Mouse (Mus musculus) Patski (cell line): ENCODE data around the gene Samd4. TPM values are rescaled to one million over a fixed set of nuclear protein-coding genes. Genes with fewer than 3 reads are reported as not detected.

ENCODE experiments used
- ATAC-seq: fragments of 100-300 bp; one replicate; pipeline ENCODE4 v1.8.0; 2021
- CTCF ChIA-PET: fragments of 350-600 bp; sonication (Branson Sonifier 250); formaldehyde crosslinking; loops from one replicate; lab custom pipeline; 2022; ENCODE audit warnings: inconsistent platforms; lab: Charles Lee
- POLR2A ChIA-PET: fragments of 350-600 bp; sonication (Branson Sonifier 250); formaldehyde crosslinking; loops from one replicate; lab custom pipeline; 2022; ENCODE audit warnings: antibody characterized with exemption, inconsistent platforms; lab: Charles Lee
- DNase-seq: peaks from one replicate; pipeline ENCODE4 v3.0.0-alpha.2; 2011; ENCODE audit warnings: low read depth, low spot score
- H3K27me3 ChIP-seq: fragments of 371-371 bp; one replicate; pipeline ENCODE4 v1.5.1; 2021
- CTCF ChIP-seq: fragments of 100-300 bp; IDR thresholded peaks from one replicate; pipeline ENCODE4 v1.5.1; 2021
- in situ Hi-C: fragments of 300-500 bp; cut with MboI; formaldehyde crosslinking; loops from 3 replicates; pipeline ENCODE4 v1.11.1; 2018; ENCODE audit warnings: low pct_unique_long_range_greater_than_20kb, mixed read lengths
- polyA plus RNA-seq: library from polyadenylated mRNA; unstranded; gene quantifications from one replicate; pipeline ENCODE4 v1.2.3, GENCODE M21; 2021

Samd4 gene
- polyA plus RNA-seq, 1 experiment from 2014 or later = 27.8 TPM

GRCm38 (mm10) chr14:47011171-47012139 lies 128.8 kb downstream of the Samd4 start:
- ATAC-seq = no peak
- TF ChIP-seq CTCF = no peak
- no peak for DNase-seq
- ChIA-PET CTCF (interaction anchor here (0.6 to 1.5 kb wide), 4 partner anchors 9 to 48 kb away, joined by 3 to 4 read pairs (median 4); no protein-coding TSS in a partner anchor), POLR2A (interaction anchor here (1.1 kb wide), 1 partner anchor 68 kb away, joined by 3 read pairs; no protein-coding TSS in a partner anchor)
- H3K27me3 ChIP-seq = no peaks in the 10 kb centered on the region
- in situ Hi-C loops = no loop called here

DNA sequence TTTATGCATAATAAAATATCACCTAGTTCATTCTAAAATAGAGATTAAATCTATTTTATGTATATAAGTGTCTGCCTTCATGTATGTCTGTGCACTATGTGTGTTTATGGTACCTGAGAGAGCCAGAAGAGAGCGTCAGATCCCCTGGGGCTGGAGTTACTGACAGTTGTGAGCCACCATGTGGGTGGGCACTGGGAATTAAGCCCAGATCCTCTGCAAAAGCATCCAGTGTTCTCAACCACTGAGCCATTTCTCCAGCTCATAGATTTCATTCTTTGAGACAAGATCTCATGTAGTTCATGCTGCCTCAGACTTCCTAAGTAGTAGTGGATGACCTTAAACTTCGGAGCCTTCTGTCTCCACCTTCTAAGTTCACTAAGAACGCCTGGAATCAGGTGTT lies 133.0 kb downstream of the Samd4 start:
- POLR2A ChIA-PET = no interaction called here

GRCm38 (mm10) chr14:47017658-47018057 lies 135.0 kb downstream of the Samd4 start:
- H3K27me3 ChIP-seq = no peaks in the 10 kb centered on the region
- ChIA-PET POLR2A (no interaction called here), CTCF (interaction anchor here (1.6 kb wide), 1 partner anchor 42 kb away, joined by 3 read pairs; no protein-coding TSS in a partner anchor)
- no peak for DNase-seq
- TF ChIP-seq CTCF = no peak
- ATAC-seq = no peak
- in situ Hi-C loops = no loop called here

More for the DNA sequence above, 133.0 kb downstream of the Samd4 start:
- DNase-seq (no peak), ATAC-seq (no peak)
- H3K27me3 ChIP-seq = no peaks in the 10 kb centered on the region
- CTCF ChIA-PET = interaction anchor here (1.6 kb wide), 1 partner anchor 8 kb away, joined by 3 read pairs; no protein-coding TSS in a partner anchor
- no peak for TF ChIP-seq CTCF
- in situ Hi-C loops = no loop called here

DNA sequence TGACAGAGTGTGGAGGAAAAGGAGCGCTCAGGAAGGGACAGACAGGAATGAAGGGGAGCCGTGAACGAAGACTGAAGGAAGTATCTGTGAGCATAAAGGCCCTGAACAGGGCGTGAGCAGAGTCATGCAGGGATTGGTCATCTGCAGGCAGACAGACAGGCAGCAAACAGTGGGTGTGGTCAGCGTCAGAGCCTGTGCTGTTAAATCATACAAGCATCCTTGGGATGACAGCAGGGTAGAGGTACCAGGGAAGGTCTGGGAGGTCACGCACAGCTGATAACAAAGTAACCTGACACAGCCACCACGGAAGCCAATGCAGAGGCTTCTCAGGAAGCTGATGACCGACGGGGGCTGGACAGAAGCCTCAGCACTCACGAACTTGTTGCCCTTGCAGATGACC lies 138.2 kb downstream of the Samd4 start:
- ChIA-PET CTCF (interaction anchor here (1.0 to 1.7 kb wide), 2 partner anchors 17 to 46 kb away, joined by 3 read pairs; no protein-coding TSS in a partner anchor), POLR2A (interaction anchor here (1.1 kb wide), 1 partner anchor 62 kb away, joined by 3 read pairs; no protein-coding TSS in a partner anchor)
- no peak for ATAC-seq
- H3K27me3 ChIP-seq = no peaks in the 10 kb centered on the region
- TF ChIP-seq CTCF = no peak
- in situ Hi-C loops = no loop called here
- DNase-seq = no peak

GRCm38 (mm10) chr14:47023529-47023928 lies 140.9 kb downstream of the Samd4 start:
- POLR2A ChIA-PET = no interaction called here

GRCm38 (mm10) chr14:47027431-47028118 lies 144.9 kb downstream of the Samd4 start:
- H3K27me3 ChIP-seq = no peaks in the 10 kb centered on the region
- no peak for DNase-seq
- POLR2A ChIA-PET = no interaction called here
- CTCF ChIA-PET = interaction anchor here (1.0 to 1.1 kb wide), 2 partner anchors 9 to 26 kb away, joined by 3 read pairs; no protein-coding TSS in a partner anchor
- no peak for TF ChIP-seq CTCF
- in situ Hi-C loops = no loop called here
- ATAC-seq = no peak

More at GRCm38 (mm10) chr14:47023529-47023928, 140.9 kb downstream of the Samd4 start:
- no peaks in the 10 kb centered on the region for H3K27me3 ChIP-seq
- in situ Hi-C loops = no loop called here
- ATAC-seq = no peak
- no peak for TF ChIP-seq CTCF
- no peak for DNase-seq
- CTCF ChIA-PET = interaction anchor here (0.9 to 1.5 kb wide), 4 partner anchors 8 to 21 kb away, joined by 3 to 4 read pairs (median 3); no protein-coding TSS in a partner anchor

DNA sequence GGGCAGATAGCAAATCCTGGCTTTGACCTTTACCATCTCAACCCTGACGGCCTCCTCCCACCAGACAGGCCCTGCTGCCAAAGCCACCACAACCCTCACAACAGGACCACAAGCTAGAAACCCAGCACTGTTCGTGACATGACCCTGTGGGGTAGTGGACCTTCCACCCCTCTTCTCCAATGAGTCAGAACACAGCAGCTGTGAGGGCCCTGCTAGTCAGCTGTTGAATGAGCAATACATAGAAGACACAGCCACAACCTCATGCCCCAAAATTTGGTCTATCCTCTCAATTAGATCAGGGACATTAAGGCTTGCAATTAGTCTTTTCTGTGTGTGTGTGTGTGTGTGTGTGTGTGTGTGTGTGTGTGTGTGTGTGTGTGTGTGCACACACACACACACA lies 148.9 kb downstream of the Samd4 start:
- DNase-seq (no peak), ATAC-seq (no peak)
- ChIA-PET POLR2A (no interaction called here), CTCF (no interaction called here)
- in situ Hi-C loops = no loop called here
- H3K27me3 ChIP-seq = no peaks in the 10 kb centered on the region
- no peak for TF ChIP-seq CTCF

DNA sequence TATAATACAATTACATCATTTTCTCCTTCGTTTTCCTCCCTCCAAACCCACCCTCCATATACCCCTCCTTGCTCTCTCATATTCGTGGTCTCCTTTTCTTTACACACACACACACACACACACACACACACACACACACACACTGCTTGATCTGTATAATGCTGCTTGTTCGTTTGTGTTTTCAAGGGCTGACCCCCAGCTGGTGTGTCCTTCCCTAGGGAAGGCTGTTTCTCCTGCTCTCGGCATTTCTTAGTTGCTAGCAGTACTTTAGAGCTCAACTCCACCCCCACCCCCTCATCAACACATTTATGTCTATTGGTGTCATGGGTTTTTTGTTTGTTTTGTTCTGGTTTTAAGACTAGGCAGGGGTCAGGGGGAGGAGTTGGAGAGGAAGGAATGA lies 149.5 kb downstream of the Samd4 start:
- DNase-seq = no peak
- CTCF ChIA-PET = no interaction called here
- ATAC-seq = no peak

DNA sequence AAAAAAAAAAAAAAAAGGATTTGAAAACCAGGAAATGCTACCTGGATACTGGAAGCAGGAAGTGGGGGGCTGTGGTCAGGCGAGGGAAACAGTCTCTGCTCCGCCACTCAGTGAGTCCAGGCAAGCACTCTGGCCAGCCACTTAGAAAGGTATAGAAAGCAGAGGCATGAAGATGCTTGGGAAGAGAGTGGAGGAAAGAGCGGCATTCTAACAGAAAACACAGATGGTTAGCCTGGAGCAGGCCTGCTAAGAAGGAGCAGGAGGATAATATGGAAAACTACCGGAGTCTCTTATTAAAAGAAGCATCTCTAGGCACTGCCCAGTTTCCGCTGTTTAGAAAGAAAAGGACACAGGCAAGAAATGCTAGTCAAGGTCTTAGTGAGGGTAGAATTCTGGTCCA lies 150.8 kb downstream of the Samd4 start:
- ATAC-seq (no peak), DNase-seq (no peak)
- TF ChIP-seq CTCF = no peak
- no peaks in the 10 kb centered on the region for H3K27me3 ChIP-seq
- CTCF ChIA-PET = no interaction called here
- in situ Hi-C loops = no loop called here
- POLR2A ChIA-PET = no interaction called here

More for the DNA sequence above, 149.5 kb downstream of the Samd4 start:
- in situ Hi-C loops = no loop called here
- no peak for TF ChIP-seq CTCF
- H3K27me3 ChIP-seq = no peaks in the 10 kb centered on the region
- POLR2A ChIA-PET = no interaction called here

DNA sequence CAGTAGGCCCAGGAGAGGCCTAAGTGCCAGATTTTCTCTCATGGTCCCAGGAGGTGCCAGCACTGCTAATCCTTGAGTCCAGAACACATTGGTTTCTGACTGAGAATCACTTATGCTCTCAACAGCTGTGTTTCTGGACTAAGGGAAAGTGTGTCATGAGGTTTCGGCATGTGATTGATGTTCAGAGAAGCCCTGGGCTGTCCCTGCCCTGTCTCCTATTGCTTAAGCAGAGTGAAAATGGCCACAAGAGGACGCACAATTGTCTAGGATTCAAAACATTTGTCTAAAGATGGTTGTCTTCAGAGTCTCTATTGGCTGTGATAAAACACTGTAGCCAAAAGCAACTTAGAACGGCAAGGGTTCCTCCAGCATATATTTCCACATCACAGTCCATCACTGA lies 159.0 kb downstream of the Samd4 start:
- no peak for TF ChIP-seq CTCF
- DNase-seq (no peak), ATAC-seq (no peak)
- ChIA-PET POLR2A (no interaction called here), CTCF (interaction anchor here (1.0 kb wide), 1 partner anchor 45 kb away, joined by 3 read pairs; no protein-coding TSS in a partner anchor)
- in situ Hi-C loops = no loop called here
- H3K27me3 ChIP-seq = no peaks in the 10 kb centered on the region
